Mouse (Mus musculus) heart, adult 2 months (tissue): Measurements from ENCODE around the gene Zbtb7a.

ENCODE experiments used
- CTCF ChIP-seq: fragments of 200-600 bp; IDR thresholded peaks from 2 replicates; pipeline ENCODE4 v1.8.1; 2022; ENCODE audit warnings: antibody characterized with exemption, mild to moderate bottlenecking, moderate library complexity
- POLR2A ChIP-seq: fragments of 200-500 bp; IDR thresholded peaks from 2 replicates; pipeline ENCODE4 v1.6.1; 2011; ENCODE audit warnings: mild to moderate bottlenecking, low read depth, low read length, control low read depth; ENCODE audit not compliant: insufficient read depth

DNA sequence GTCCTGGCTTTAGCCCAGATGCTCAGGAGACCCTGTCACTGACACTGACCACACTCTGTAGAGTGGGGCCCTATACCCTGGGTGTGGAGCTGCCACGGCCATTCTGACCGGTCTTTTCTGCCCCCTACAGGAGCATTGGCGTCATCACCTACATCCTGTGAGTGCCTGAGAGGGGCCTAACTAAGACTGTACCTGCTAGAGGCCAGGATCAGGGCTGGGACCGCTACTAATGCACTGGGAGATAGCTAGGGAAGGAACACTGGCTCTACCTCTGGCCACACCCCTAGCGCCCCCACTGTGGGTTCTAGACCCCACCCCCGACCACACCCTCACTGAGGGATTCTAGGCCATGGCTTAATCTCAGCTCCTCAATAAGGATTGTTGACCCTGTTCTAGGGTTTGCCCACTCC lies 55.9 kb downstream of the Zbtb7a start:
- TF ChIP-seq POLR2A (no peak), CTCF (peak; percentile 44)
